Mouse (Mus musculus): ENCODE data around the gene Trio.

DNA sequence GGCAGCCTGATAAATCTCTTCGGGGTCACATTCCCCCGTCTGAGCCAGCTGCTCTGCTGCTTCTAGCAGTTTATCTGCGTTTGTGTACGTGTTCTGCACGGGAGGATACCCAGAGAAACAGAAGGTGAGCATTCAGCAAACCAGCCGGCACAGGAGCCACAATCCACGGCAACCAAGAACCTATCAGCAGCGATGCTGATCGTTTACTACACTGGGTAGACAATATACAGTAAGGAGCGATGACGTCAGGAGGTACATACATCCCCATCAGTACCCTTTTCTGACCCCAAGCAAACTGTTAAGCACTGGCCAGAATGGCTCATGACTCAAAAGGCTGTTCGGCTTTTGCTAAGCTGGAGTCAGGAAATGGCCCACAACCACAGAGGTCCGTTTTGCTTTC lies 154.4 kb downstream of the Trio start:
- TF ChIP-seq CTCF (IDR thresholded peaks at IDR 0.05; ENCODE audit: borderline replicate concordance, insufficient read depth, low read length) (no peak), POLR2A (IDR thresholded peaks at IDR 0.05; ENCODE audit: low read depth, low read length) (no peak)

Data from embryonic fibroblast, embryonic 13.5 days (primary cell).